Mouse (Mus musculus) heart, postnatal 0 days (tissue): ENCODE measurements around the gene Pam. TPM values are rescaled to one million over a fixed set of nuclear protein-coding genes. Genes with fewer than 3 reads are reported as not detected.
A peak's percentile ranks its signal among the peaks of the same experiment; 100 is the strongest.

Source experiments
- ATAC-seq: fragments of 200-750 bp; cut with Nextera tagmentation; 2 replicates; pipeline ENCODE4 v1.8.0; 2017; ENCODE audit warnings: low read depth, moderate number of reproducible peaks, moderate library complexity; ENCODE audit not compliant: insufficient read depth
- DNase-seq: peaks from one replicate; pipeline ENCODE4 v3.0.0-alpha.2; 2016; ENCODE audit warnings: low spot score
- H3K27ac ChIP-seq: fragments of 300-500 bp; sonication (generic); 2 replicates; pipeline ENCODE4 v1.5.1; 2014; ENCODE audit warnings: low read depth, mild to moderate bottlenecking
- H3K27me3 ChIP-seq: fragments of 300-500 bp; sonication (generic); 2 replicates; pipeline ENCODE4 v1.6.1; 2014; ENCODE audit warnings: low read length, mixed read lengths; ENCODE audit not compliant: control insufficient read depth, insufficient read depth
- H3K36me3 ChIP-seq: fragments of 300-500 bp; sonication (generic); replicated peaks from 2 replicates; pipeline ENCODE4 v1.6.1; 2014; ENCODE audit warnings: low read length, mixed read lengths; ENCODE audit not compliant: control insufficient read depth, insufficient read depth
- H3K4me1 ChIP-seq: fragments of 300-500 bp; sonication (generic); 2 replicates; pipeline ENCODE4 v1.6.1; 2014; ENCODE audit warnings: antibody characterized with exemption; ENCODE audit not compliant: control insufficient read depth, insufficient read depth
- H3K4me2 ChIP-seq: fragments of 300-500 bp; sonication (generic); 2 replicates; pipeline ENCODE4 v1.6.1; 2014; ENCODE audit warnings: low read depth, mild to moderate bottlenecking, low read length, moderate library complexity
- H3K4me3 ChIP-seq: fragments of 300-500 bp; sonication (generic); 2 replicates; pipeline ENCODE4 v1.5.1; 2014; ENCODE audit warnings: low read depth, low read length
- H3K9ac ChIP-seq: fragments of 300-500 bp; sonication (generic); replicated peaks from 2 replicates; pipeline ENCODE4 v1.6.1; 2014; ENCODE audit warnings: low read depth, low read length, mixed read lengths
- H3K9me3 ChIP-seq: fragments of 300-500 bp; sonication (generic); replicated peaks from 2 replicates; pipeline ENCODE4 v1.6.1; 2016; ENCODE audit warnings: low read length; ENCODE audit not compliant: control insufficient read depth
- CTCF ChIP-seq: IDR thresholded peaks from 2 replicates; pipeline ENCODE4 v1.5.1; 2016; ENCODE audit warnings: antibody characterized with exemption, control low read depth, low read depth
- EP300 ChIP-seq: IDR thresholded peaks from 2 replicates; pipeline ENCODE4 v1.6.1; 2016; ENCODE audit warnings: antibody characterized with exemption, low read depth
- WGBS: fragments of 180-500 bp; shearing (Covaris S2); extraction: QIAGEN DNeasy Blood & Tissue Kit; methylation state at CpG from one replicate; pipeline ENCODE4 v1.1.7; 2014; 5-methylcytosine and 5-hydroxymethylcytosine counted together
- polyA plus RNA-seq: library from polyadenylated mRNA; unstranded; fragments of >200 nt; fragmentation: Nextera tagmentation; extraction: Ambion mirVana; gene quantifications from 2 replicates; pipeline ENCODE4 v1.2.1, GENCODE M21; 2015
- total RNA-seq: library from RNA; depleted of rRNA; stranded (reverse); fragments of >200 nt; gene quantifications from 2 replicates; pipeline ENCODE4 v1.2.3, GENCODE M21; 2014; ENCODE audit warnings: low replicate concordance

The Pam gene
- total and polyA plus RNA-seq, 2 experiments from 2014 or later = 804 to 1,082 TPM

GRCm38 (mm10) chr1:97854256-97854655 lies 241.2 kb downstream of the Pam start:
- ATAC-seq (no peak), DNase-seq (no peak)
- Histone ChIP-seq H3K27ac (no peak overlapping the region), H3K27me3 (no peaks in the 10 kb centered on the region), H3K4me1 (no peaks in the 10 kb centered on the region), H3K9ac (no peak overlapping the region), H3K4me2 (no peak overlapping the region), H3K36me3 (peaks cover 36% of the 10 kb centered on the region), H3K9me3 (no peaks in the 10 kb centered on the region), H3K4me3 (no peak overlapping the region)
- no peak for TF ChIP-seq EP300
- TF ChIP-seq CTCF = no peak
- WGBS = 59% methylated on average over 3 of the region's 3 CpGs

- ATAC-seq (no peak), DNase-seq (peak; percentile 11)
- H3K9ac ChIP-seq = no peak overlapping the region
- no peaks in the 10 kb centered on the region for H3K9me3 ChIP-seq
- 80% methylated on average over 13 of the region's 13 CpGs for WGBS
- H3K4me1 ChIP-seq = no peaks in the 10 kb centered on the region
- H3K36me3 ChIP-seq = peaks cover 46% of the 10 kb centered on the region
- no peaks in the 10 kb centered on the region for H3K27me3 ChIP-seq
- no peak overlapping the region for H3K4me3 ChIP-seq
- H3K4me2 ChIP-seq = no peak overlapping the region
- TF ChIP-seq CTCF (no peak), EP300 (no peak)
- H3K27ac ChIP-seq = no peak overlapping the region
Measured at GRCm38 (mm10) chr1:97851601-97852175, 243.8 kb downstream of the Pam start.

GRCm38 (mm10) chr1:97848601-97849241 lies 246.7 kb downstream of the Pam start:
- WGBS = 82% methylated on average over 14 of the region's 14 CpGs
- H3K4me3 ChIP-seq = no peak overlapping the region
- DNase-seq = no peak
- peaks cover 52% of the 10 kb centered on the region for H3K36me3 ChIP-seq
- no peak overlapping the region for H3K4me2 ChIP-seq
- H3K27ac ChIP-seq = no peak overlapping the region
- TF ChIP-seq CTCF (no peak), EP300 (no peak)
- no peak overlapping the region for H3K9ac ChIP-seq
- H3K4me1 ChIP-seq = no peaks in the 10 kb centered on the region
- ATAC-seq = no peak
- H3K9me3 ChIP-seq = no peaks in the 10 kb centered on the region
- H3K27me3 ChIP-seq = no peaks in the 10 kb centered on the region

GRCm38 (mm10) chr1:97843220-97843992 lies 252.0 kb downstream of the Pam start:
- H3K36me3 ChIP-seq = peaks cover 50% of the 10 kb centered on the region
- DNase-seq (no peak), ATAC-seq (no peak)
- H3K4me2 ChIP-seq = no peak overlapping the region
- H3K4me1 ChIP-seq = no peaks in the 10 kb centered on the region
- no peaks in the 10 kb centered on the region for H3K27me3 ChIP-seq
- TF ChIP-seq EP300 (no peak), CTCF (no peak)
- H3K9ac ChIP-seq = no peak overlapping the region
- no peak overlapping the region for H3K27ac ChIP-seq
- no peaks in the 10 kb centered on the region for H3K9me3 ChIP-seq
- no peak overlapping the region for H3K4me3 ChIP-seq

GRCm38 (mm10) chr1:97834354-97834822 lies 261.1 kb downstream of the Pam start:
- Histone ChIP-seq H3K9me3 (no peaks in the 10 kb centered on the region), H3K27me3 (no peaks in the 10 kb centered on the region), H3K36me3 (peaks cover 64% of the 10 kb centered on the region), H3K27ac (peak overlapping the region; percentile 65), H3K4me2 (0 out of 2 replicates have a peak overlapping the region, but pooled peaks have one; percentile 2), H3K4me1 (no peaks in the 10 kb centered on the region), H3K4me3 (no peak overlapping the region), H3K9ac (no peak overlapping the region)
- 59% methylated on average over 5 of the region's 5 CpGs for WGBS
- DNase-seq (peak; percentile 39), ATAC-seq (peak; percentile 57)
- TF ChIP-seq EP300 (no peak), CTCF (no peak)
